Mouse (Mus musculus): ENCODE data around the gene Krt2.

Krt2 gene

GRCm38 (mm10) chr15:101817875-101818274 is at the start of gene Krt2:
Gene Krt2, minus strand, starts transcription at chr15:101818169.
- DNase-seq (ENCODE audit: low spot score), result no peak

DNA sequence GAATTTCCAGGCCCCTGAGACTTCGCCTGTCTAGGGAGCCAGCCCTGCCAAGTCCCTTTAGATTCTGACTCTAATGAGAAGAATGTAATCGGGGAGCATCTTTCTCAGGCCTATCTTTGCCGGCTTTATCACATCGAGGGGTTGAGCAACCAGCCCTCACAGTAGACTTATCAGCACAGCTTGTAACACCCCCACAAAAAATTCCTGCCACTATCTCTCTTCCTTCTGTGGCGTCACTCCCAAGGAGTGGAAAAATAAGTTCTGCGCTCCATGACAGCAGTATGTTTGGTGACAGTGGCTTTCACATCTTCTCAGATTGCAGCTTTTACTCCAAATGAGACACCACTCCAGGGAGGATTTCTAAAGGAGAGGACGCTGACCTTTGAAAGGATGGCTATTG is 48.8 kb upstream of the Krt2 start:
- DNase-seq (ENCODE audit: low spot score), result no peak

DNA sequence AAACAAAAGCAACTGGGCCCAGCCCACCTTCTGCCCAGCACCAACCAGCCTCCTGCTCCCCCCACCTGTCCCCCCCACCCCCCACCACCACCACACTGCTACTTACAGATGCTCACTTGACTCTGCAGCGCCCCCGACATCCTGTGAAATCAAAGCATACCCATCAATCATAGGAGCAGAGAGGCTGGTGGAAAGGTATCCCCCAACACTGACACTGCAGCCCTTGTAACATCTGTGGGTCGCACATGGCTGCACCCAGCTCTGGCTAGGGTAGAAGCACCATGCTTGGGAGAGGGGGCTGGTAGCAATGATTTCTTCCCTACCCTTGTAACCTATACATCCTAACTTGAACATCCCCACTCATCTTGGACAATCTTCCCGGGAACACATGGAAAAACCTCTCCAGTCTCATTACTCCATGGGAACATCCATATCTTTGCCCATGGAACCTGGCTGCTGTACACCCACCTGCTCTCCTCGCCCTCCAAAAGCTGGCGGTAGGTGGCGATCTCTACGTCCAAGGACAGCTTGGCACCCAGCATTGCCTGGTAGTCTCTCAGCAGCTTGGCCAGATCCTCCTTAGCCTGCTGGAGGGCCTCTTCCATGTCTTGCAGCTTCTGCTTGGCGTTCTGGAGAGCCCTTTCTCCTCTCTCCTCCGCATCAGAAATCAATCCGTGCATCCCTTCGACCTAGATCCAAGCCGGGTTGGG is 42.6 kb upstream of the Krt2 start:
- DNase-seq (ENCODE audit: low spot score), result no peak

DNA sequence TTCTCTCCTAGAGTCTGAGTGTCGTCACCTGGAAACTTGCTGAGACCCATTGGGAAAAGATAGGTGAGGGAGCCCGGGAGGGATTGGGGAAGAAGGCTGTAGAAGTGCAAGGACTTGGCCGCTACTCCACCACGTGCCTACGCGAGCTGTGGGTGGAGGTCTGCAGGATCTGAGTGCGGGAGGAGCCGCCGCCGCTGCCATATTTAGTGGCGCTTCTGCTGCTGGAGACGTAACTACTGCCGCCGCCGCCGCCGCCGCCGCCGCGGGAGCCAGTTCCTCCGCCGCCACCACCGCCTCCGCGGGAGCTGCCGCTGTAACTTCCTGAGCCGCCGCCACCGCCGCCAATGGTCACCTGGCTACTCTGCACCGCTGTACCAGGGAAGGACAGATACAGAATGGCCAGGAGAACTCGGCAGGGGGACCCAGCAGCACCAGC is 41.8 kb upstream of the Krt2 start:
- DNase-seq (ENCODE audit: low spot score), result no peak

DNA sequence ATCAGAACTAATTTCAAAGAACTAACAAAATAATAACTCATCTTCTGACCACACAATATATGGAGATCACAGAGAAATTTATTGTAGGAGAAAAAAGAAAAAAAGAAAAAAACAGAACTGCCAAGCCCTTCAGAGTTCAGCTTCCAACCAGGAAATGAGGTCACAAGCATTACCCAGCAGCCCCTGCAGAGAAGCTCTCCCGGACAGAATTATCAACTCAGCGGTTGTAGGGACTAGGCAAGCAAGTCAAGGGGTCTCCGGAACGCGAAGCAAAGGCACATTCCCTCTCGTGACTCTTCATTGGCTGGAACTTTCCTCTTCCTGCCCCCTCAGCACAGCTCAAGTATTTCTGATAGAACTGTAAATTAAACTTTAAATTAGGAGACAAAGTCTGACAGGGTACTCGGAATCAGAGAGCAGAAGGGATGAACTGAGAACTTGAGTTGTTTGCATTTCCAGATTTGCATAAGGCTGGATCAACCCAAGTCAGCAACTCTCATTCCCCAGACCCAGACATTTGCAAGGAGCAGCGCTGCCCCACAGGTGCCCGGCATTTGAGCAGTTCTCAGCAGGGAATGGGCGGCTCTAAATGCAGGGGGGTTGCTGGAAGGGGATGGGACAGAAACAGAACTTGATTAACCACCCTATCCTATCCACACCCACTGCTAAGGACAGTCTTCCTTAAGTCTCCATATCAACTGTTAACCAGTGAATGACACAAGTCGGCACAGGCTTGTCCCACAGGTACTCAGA is 40.9 kb upstream of the Krt2 start:
- no peak for DNase-seq (ENCODE audit: low spot score)

- no peak for DNase-seq (ENCODE audit: low spot score)
These were observed 38.7 kb upstream of the Krt2 start for GRCm38 (mm10) chr15:101856696-101857095.

DNA sequence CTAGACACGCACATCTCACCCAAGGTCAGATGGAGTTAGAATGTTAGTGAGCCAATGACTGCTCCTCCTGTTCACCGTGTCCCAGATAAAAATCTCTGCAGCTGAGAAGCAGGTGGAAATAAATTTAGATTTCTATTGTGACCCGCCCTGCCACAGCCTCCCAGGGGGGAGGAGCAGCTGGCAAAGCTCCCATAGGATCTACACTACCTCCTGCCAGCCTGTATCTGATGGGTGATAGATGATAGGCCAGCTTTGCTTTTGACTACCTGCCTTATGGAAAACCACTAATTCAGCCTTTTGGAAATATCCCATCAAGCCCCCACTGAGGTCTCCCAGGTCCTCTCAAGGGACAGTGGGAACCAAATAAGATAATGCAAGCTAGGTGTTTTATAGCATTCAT is 37.8 kb upstream of the Krt2 start:
- DNase-seq (ENCODE audit: low spot score), result no peak

- no peak for DNase-seq (ENCODE audit: low spot score)
These were observed 36.3 kb upstream of the Krt2 start for GRCm38 (mm10) chr15:101854294-101854693.

GRCm38 (mm10) chr15:101852571-101852970 is 34.6 kb upstream of the Krt2 start:
- DNase-seq (ENCODE audit: low spot score), result no peak

DNA sequence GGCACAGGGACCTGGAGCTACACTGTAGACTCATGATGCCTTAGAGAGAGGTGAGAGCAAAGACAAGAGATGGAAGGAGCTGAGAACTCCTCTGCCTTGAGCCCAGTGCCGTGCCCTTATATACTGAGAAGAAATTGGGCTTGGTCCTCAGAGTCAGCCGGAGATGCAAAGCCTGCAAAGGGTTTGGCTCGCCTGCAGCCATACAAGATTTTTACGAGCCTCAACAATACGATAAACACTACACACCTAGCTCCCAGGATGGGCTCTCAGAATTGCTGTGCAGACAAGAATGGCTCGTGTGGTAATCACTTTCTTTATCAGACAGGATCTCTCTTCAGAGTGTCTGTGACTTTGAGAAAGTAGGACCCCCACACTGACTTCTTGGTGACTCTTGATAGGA is 32.7 kb upstream of the Krt2 start, which contains the start of gene Krt1:
TSS of gene Krt1 (minus strand) at position 101 of the 400 bp plus-strand sequence.
- no peak for DNase-seq (ENCODE audit: low spot score)

GRCm38 (mm10) chr15:101845971-101846403 is 28.0 kb upstream of the Krt2 start:
- no peak for DNase-seq (ENCODE audit: low spot score)

- DNase-seq (ENCODE audit: low spot score), result no peak
These were observed 25.2 kb upstream of the Krt2 start for GRCm38 (mm10) chr15:101843192-101843591.

- DNase-seq (ENCODE audit: low spot score), result no peak
These were observed 16.9 kb upstream of the Krt2 start for GRCm38 (mm10) chr15:101834784-101835328.

GRCm38 (mm10) chr15:101833131-101833530 is 15.2 kb upstream of the Krt2 start:
- DNase-seq (ENCODE audit: low spot score), result no peak

DNA sequence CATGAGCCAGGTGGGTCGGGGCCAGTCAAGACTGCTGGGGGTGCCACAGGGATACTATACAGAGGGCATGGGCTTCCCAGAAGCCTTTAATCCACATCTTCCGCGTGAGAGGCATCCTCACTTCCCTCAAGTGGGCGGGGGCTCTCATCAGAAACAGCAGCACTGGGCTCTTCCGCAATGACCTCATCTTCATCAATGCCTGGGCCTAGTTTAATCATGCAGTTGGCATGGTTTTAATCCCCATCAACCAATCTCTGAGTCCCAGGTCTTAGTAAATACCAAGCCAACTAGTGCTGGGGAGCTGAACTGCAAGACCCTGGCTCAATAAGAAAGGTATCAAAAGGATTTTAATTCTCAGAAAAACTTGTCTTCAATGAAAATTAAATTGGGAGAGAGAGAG is 11.5 kb upstream of the Krt2 start:
- DNase-seq (ENCODE audit: low spot score), result no peak

GRCm38 (mm10) chr15:101821786-101822185 is 3.8 kb upstream of the Krt2 start:
- DNase-seq (ENCODE audit: low spot score), result no peak

GRCm38 (mm10) chr15:101803052-101803822 is 14.7 kb downstream of the Krt2 start:
- DNase-seq (ENCODE audit: low spot score), result no peak

- no peak for DNase-seq (ENCODE audit: low spot score)
These were observed 15.6 kb downstream of the Krt2 start, which contains the start of gene Krt73 for GRCm38 (mm10) chr15:101802296-101802835. Gene Krt73, minus strand, starts transcription at chr15:101802346.

GRCm38 (mm10) chr15:101790867-101791266 is 27.1 kb downstream of the Krt2 start:
- DNase-seq (ENCODE audit: low spot score), result no peak

DNA sequence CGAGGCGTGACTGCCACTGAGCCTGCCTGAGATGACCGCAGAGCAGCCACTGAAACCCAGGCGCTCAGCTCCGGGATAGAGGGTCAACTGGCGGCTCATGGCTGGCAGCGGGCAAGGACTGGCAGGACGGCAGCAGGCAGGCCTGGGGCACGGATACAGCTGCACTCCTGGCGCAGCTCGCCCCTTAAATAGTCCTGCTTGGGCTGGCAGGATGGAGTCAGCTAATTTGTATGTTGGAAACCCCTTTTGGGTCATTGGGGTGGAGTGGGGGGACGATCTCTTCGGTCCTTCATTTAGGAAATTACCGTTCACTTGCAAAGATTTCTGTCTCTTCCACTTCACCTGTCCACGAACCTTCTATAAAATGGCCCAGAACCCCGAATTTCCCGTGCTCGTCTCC is 31.6 kb downstream of the Krt2 start, which contains the start of gene Krt72:
TSS of gene Krt72 (minus strand) at position 101 of the 400 bp plus-strand sequence.
- DNase-seq (ENCODE audit: low spot score), result no peak

DNA sequence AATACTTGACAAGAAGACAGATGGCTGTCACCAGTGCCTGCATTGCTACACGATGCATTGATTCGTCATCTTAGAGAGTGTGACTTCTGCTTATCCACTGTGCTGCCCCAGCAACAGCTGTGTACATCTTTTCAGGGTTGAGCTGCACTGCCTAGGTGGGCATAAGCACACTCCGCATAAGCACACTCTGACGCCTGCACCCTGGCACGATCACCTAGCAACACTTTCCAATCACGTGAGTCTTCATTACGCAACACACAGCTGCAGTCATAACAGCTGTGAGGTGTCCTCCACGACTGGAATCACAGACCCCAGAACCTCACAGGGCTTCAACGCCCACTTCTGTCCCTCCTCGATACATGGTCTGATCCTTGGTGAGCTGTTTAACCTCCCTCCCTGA is 44.5 kb downstream of the Krt2 start:
- DNase-seq (ENCODE audit: low spot score), result no peak

- peak; percentile 73 for DNase-seq (ENCODE audit: low spot score)
These were observed 45.3 kb downstream of the Krt2 start for GRCm38 (mm10) chr15:101772711-101773081.
